Mouse (Mus musculus) liver, embryonic 11.5 days (tissue): ENCODE results near the gene Eng. TPM values are rescaled to one million over a fixed set of nuclear protein-coding genes. Genes with fewer than 3 reads are reported as not detected.

Source experiments
- ATAC-seq: fragments of 200-750 bp; cut with Nextera tagmentation; replicated peaks from 2 replicates; pipeline ENCODE4 v1.8.0; 2017; ENCODE audit warnings: moderate number of reproducible peaks, mild to moderate bottlenecking, moderate TSS enrichment, moderate library complexity; ENCODE audit not compliant: low FRiP score
- DNase-seq: peaks from one replicate; pipeline ENCODE4 v3.0.0-alpha.2; 2017; ENCODE audit warnings: low spot score
- H3K27ac ChIP-seq: fragments of 300-500 bp; sonication (generic); 2 replicates; pipeline ENCODE4 v1.5.1; 2014; ENCODE audit warnings: mild to moderate bottlenecking, low read depth, low read length, control low read depth
- H3K27me3 ChIP-seq: fragments of 300-500 bp; sonication (generic); replicated peaks from 2 replicates; pipeline ENCODE4 v1.6.1; 2014; ENCODE audit warnings: low read length, mixed read lengths; ENCODE audit not compliant: control insufficient read depth, insufficient read depth
- H3K36me3 ChIP-seq: fragments of 300-500 bp; sonication (generic); 2 replicates; pipeline ENCODE4 v1.6.1; 2014; ENCODE audit warnings: mild to moderate bottlenecking, low read length, moderate library complexity, mixed read lengths; ENCODE audit not compliant: control insufficient read depth, insufficient read depth
- H3K4me1 ChIP-seq: fragments of 300-500 bp; sonication (generic); replicated peaks from 2 replicates; pipeline ENCODE4 v1.6.1; 2014; ENCODE audit warnings: low read length, mixed read lengths; ENCODE audit not compliant: control insufficient read depth, insufficient read depth
- H3K4me2 ChIP-seq: fragments of 300-500 bp; sonication (generic); 2 replicates; pipeline ENCODE4 v1.6.1; 2014; ENCODE audit warnings: mild to moderate bottlenecking, control low read depth, moderate library complexity
- H3K4me3 ChIP-seq: fragments of 300-500 bp; sonication (generic); 2 replicates; pipeline ENCODE4 v1.5.1; 2014; ENCODE audit warnings: low read depth, low read length, control low read depth
- H3K9ac ChIP-seq: fragments of 300-500 bp; sonication (generic); 2 replicates; pipeline ENCODE4 v1.6.1; 2014; ENCODE audit warnings: low read depth, low read length, control low read depth
- H3K9me3 ChIP-seq: fragments of 300-500 bp; sonication (generic); 2 replicates; pipeline ENCODE4 v1.6.1; 2016; ENCODE audit warnings: low read length, inconsistent platforms, mixed read lengths; ENCODE audit not compliant: control insufficient read depth
- WGBS: fragments of 180-500 bp; shearing (Covaris S2); extraction: QIAGEN DNeasy Blood & Tissue Kit; methylation state at CpG from one replicate; pipeline ENCODE4 v1.1.7; 2014; 5-methylcytosine and 5-hydroxymethylcytosine counted together
- polyA plus RNA-seq: library from polyadenylated mRNA; unstranded; fragments of >200 nt; fragmentation: Nextera tagmentation; extraction: Ambion mirVana; gene quantifications from 2 replicates; pipeline ENCODE4 v1.2.1, GENCODE M21; 2014

Eng gene
- polyA plus RNA-seq, 1 experiment from 2014 or later, result 39.2 TPM

- no peaks in the 10 kb centered on the region for H3K27me3 ChIP-seq
- peaks cover 32% of the 10 kb centered on the region for H3K4me1 ChIP-seq
- H3K4me3 ChIP-seq, result no peak overlapping the region
- H3K4me2 ChIP-seq, result peak overlapping the region; percentile 44
- H3K27ac ChIP-seq, result peak overlapping the region; percentile 71
- no peaks in the 10 kb centered on the region for H3K36me3 ChIP-seq
- H3K9me3 ChIP-seq, result no peaks in the 10 kb centered on the region
- DNase-seq (no peak), ATAC-seq (peak; percentile 79)
- 62% methylated on average over 8 of the region's 8 CpGs for WGBS
- 0 out of 2 replicates have a peak overlapping the region, but pooled peaks have one; percentile 8 for H3K9ac ChIP-seq
Observed at GRCm38 (mm10) chr2:32644799-32645475, 1.5 kb upstream of the Eng start.

GRCm38 (mm10) chr2:32645647-32646046 is 748 bp upstream of the Eng start:
- WGBS, result 63% methylated on average over 3 of the region's 3 CpGs
- no peaks in the 10 kb centered on the region for H3K9me3 ChIP-seq
- H3K27me3 ChIP-seq, result no peaks in the 10 kb centered on the region
- H3K4me3 ChIP-seq, result no peak overlapping the region
- no peaks in the 10 kb centered on the region for H3K36me3 ChIP-seq
- H3K9ac ChIP-seq, result 0 out of 2 replicates have a peak overlapping the region, but pooled peaks have one; percentile 0
- peaks cover 32% of the 10 kb centered on the region for H3K4me1 ChIP-seq
- peak overlapping the region; percentile 71 for H3K27ac ChIP-seq
- DNase-seq (no peak), ATAC-seq (no peak)
- H3K4me2 ChIP-seq, result peak overlapping the region; percentile 44; the same call in 1 of the 2 replicates

GRCm38 (mm10) chr2:32647366-32647765 is 971 bp downstream of the Eng start:
- Histone ChIP-seq H3K27me3 (no peaks in the 10 kb centered on the region), H3K9ac (0 out of 2 replicates have a peak overlapping the region, but pooled peaks have one; percentile 5), H3K36me3 (no peaks in the 10 kb centered on the region), H3K4me2 (peak overlapping the region; percentile 59), H3K27ac (no peak overlapping the region), H3K9me3 (no peaks in the 10 kb centered on the region), H3K4me1 (peaks cover 29% of the 10 kb centered on the region), H3K4me3 (peak overlapping the region; percentile 49)
- 76% methylated on average over 7 of the region's 7 CpGs for WGBS
- no peak for DNase-seq
- no peak for ATAC-seq

GRCm38 (mm10) chr2:32653764-32654163 is 7.4 kb downstream of the Eng start:
- Histone ChIP-seq H3K4me2 (no peak overlapping the region), H3K27ac (peak overlapping the region; percentile 29; the same call in 1 of the 2 replicates), H3K9ac (no peak overlapping the region), H3K4me3 (no peak overlapping the region), H3K4me1 (peaks cover 35% of the 10 kb centered on the region), H3K9me3 (no peaks in the 10 kb centered on the region), H3K27me3 (no peaks in the 10 kb centered on the region), H3K36me3 (no peaks in the 10 kb centered on the region)
- 50% methylated on average over 7 of the region's 7 CpGs for WGBS
- DNase-seq (no peak), ATAC-seq (no peak)

- H3K36me3 ChIP-seq, result no peaks in the 10 kb centered on the region
- H3K27ac ChIP-seq, result peak overlapping the region; percentile 54; the same call in 1 of the 2 replicates
- ATAC-seq (no peak), DNase-seq (no peak)
- peaks cover 42% of the 10 kb centered on the region for H3K4me1 ChIP-seq
- H3K4me2 ChIP-seq, result no peak overlapping the region; the same call in 1 of the 2 replicates
- WGBS, result 48% methylated on average over 14 of the region's 14 CpGs
- H3K27me3 ChIP-seq, result no peaks in the 10 kb centered on the region
- no peaks in the 10 kb centered on the region for H3K9me3 ChIP-seq
- no peak overlapping the region for H3K9ac ChIP-seq
- H3K4me3 ChIP-seq, result no peak overlapping the region
Observed at GRCm38 (mm10) chr2:32654743-32655393, 8.5 kb downstream of the Eng start.

- Histone ChIP-seq H3K36me3 (no peaks in the 10 kb centered on the region), H3K27me3 (no peaks in the 10 kb centered on the region), H3K9me3 (no peaks in the 10 kb centered on the region), H3K4me2 (no peak overlapping the region; the same call in 1 of the 2 replicates), H3K4me3 (no peak overlapping the region), H3K27ac (peak overlapping the region; percentile 54; the same call in 1 of the 2 replicates), H3K4me1 (peaks cover 46% of the 10 kb centered on the region), H3K9ac (no peak overlapping the region)
- 78% methylated on average over 3 of the region's 3 CpGs for WGBS
- ATAC-seq (no peak), DNase-seq (no peak)
Observed at GRCm38 (mm10) chr2:32655394-32655744, 9.0 kb downstream of the Eng start.

GRCm38 (mm10) chr2:32655826-32656225 is 9.4 kb downstream of the Eng start:
- no peak for DNase-seq
- peaks cover 46% of the 10 kb centered on the region for H3K4me1 ChIP-seq
- H3K9me3 ChIP-seq, result no peaks in the 10 kb centered on the region
- H3K27me3 ChIP-seq, result no peaks in the 10 kb centered on the region
- no peak overlapping the region for H3K9ac ChIP-seq
- H3K4me3 ChIP-seq, result no peak overlapping the region
- peak overlapping the region; percentile 54; the same call in 1 of the 2 replicates for H3K27ac ChIP-seq
- no peak overlapping the region for H3K4me2 ChIP-seq
- WGBS, result 59% methylated on average over 12 of the region's 12 CpGs
- H3K36me3 ChIP-seq, result no peaks in the 10 kb centered on the region
- no peak for ATAC-seq

GRCm38 (mm10) chr2:32658873-32659272 is 12.5 kb downstream of the Eng start:
- no peak overlapping the region for H3K4me3 ChIP-seq
- H3K9me3 ChIP-seq, result no peaks in the 10 kb centered on the region
- peak; percentile 67 for ATAC-seq
- H3K27me3 ChIP-seq, result no peaks in the 10 kb centered on the region
- no peak for DNase-seq
- WGBS, result 49% methylated on average over 2 of the region's 2 CpGs
- H3K4me1 ChIP-seq, result peaks cover 57% of the 10 kb centered on the region
- H3K36me3 ChIP-seq, result no peaks in the 10 kb centered on the region
- H3K4me2 ChIP-seq, result peak overlapping the region; percentile 21
- H3K27ac ChIP-seq, result peak overlapping the region; percentile 53
- peak overlapping the region; percentile 7 for H3K9ac ChIP-seq
